8 mouse cellular contexts compared by ENCODE assay signal in the genomic region with DNA sequence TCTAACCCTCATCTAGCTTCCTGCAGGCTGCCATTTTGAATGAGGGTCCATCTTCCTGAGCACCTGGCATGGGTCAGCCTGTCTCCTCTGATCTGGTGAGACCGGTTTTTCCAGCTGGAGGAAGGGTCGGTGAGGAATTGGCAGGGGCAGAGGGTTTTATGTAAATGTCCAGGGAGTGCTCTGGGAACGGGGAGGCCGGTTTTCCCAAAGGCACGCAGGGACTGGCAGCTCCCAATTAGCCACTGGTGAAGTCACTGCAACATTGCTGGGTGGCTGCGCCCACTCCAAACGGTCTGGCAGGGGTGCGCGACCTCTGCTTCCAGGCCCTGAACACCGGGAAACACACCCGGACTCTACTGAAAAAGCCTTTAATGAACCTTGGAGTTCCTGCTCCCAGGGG. TPM values are rescaled to one million over a fixed set of nuclear protein-coding genes. Genes with fewer than 3 reads are reported as not detected.
A peak's percentile ranks its signal among the peaks of the same experiment; 100 is the strongest.
DNase-seq lines count a peak whose midpoint lies in the region; ATAC-seq lines count a peak whose summit lies in the region.

No protein-coding gene starts in this region.

- no peaks in the 10 kb centered on the region for H3K9me3 ChIP-seq in embryonic facial prominence, embryonic 14.5 days (ENCODE audit: control insufficient read depth, low read length)
- no peaks in the 10 kb centered on the region for H3K9me3 ChIP-seq in midbrain, embryonic 16.5 days (replicated peaks; ENCODE audit: control insufficient read depth, low read length, poor library complexity, severe bottlenecking)

- no peaks in the 10 kb centered on the region for H3K27me3 ChIP-seq in embryonic facial prominence, embryonic 14.5 days (replicated peaks; ENCODE audit: control insufficient read depth, insufficient read depth, low read length)
- H3K27me3 ChIP-seq in midbrain, embryonic 16.5 days (ENCODE audit: control insufficient read depth, insufficient read depth, low read depth, low read length), result no peaks in the 10 kb centered on the region

- peak overlapping the region; percentile 56 for H3K9ac ChIP-seq in embryonic facial prominence, embryonic 14.5 days (ENCODE audit: low read depth, low read length)
- no peak overlapping the region; the same call in 1 of the 2 replicates for H3K9ac ChIP-seq in midbrain, embryonic 16.5 days (ENCODE audit: low read depth, low read length)

- H3K4me2 ChIP-seq in embryonic facial prominence, embryonic 14.5 days (ENCODE audit: low read depth, low read length), result peak overlapping the region; percentile 54
- H3K4me2 ChIP-seq in midbrain, embryonic 16.5 days (ENCODE audit: low read length), result peak overlapping the region; percentile 47

- 35% methylated on average over 11 of the region's 11 CpGs for WGBS in embryonic facial prominence, embryonic 14.5 days
- 32% methylated on average over 11 of the region's 11 CpGs for WGBS in midbrain, embryonic 16.5 days

- no peaks in the 10 kb centered on the region for H3K4me1 ChIP-seq in embryonic facial prominence, embryonic 14.5 days (ENCODE audit: control insufficient read depth, insufficient read depth, low read length)
- no peaks in the 10 kb centered on the region; the same call in 1 of the 2 replicates for H3K4me1 ChIP-seq in midbrain, embryonic 16.5 days (ENCODE audit: control insufficient read depth, insufficient read depth, low read length)

- no peaks in the 10 kb centered on the region for H3K36me3 ChIP-seq in embryonic facial prominence, embryonic 14.5 days (ENCODE audit: control insufficient read depth, insufficient read depth, low read length)
- H3K36me3 ChIP-seq in midbrain, embryonic 16.5 days (ENCODE audit: control insufficient read depth, insufficient read depth, low read length), result no peaks in the 10 kb centered on the region

- ATAC-seq in embryonic facial prominence, embryonic 14.5 days (ENCODE audit: low read depth), result no peak
- ATAC-seq in midbrain, embryonic 16.5 days, result no peak
- ATAC-seq in activated CD4-positive, CD25-positive, alpha-beta regulatory T cell, adult 4 months, result no peak

- DNase-seq in kidney, adult 11 months, result peak; percentile 34
- DNase-seq in kidney, postnatal 36 days, result no peak
- DNase-seq in embryonic facial prominence, embryonic 14.5 days (ENCODE audit: low spot score), result peak; percentile 20
- peak; percentile 47 for DNase-seq in kidney, postnatal 10 days
- no peak for DNase-seq in right cerebral cortex, postnatal 36 days (ENCODE audit: low spot score in 2 of 2)
- DNase-seq in ovary, adult 18-20 months (ENCODE audit: low spot score), result no peak

- H3K27ac ChIP-seq in embryonic facial prominence, embryonic 14.5 days (replicated peaks; ENCODE audit: low read depth, low read length), result no peak overlapping the region
- no peak overlapping the region for H3K27ac ChIP-seq in midbrain, embryonic 16.5 days (ENCODE audit: low read length)

- H3K4me3 ChIP-seq in embryonic facial prominence, embryonic 14.5 days (ENCODE audit: low read depth, low read length), result peak overlapping the region; percentile 19; the same call in 1 of the 2 replicates
- H3K4me3 ChIP-seq in midbrain, embryonic 16.5 days (ENCODE audit: low read depth, low read length), result 0 out of 2 replicates have a peak overlapping the region, but pooled peaks have one; percentile 6

RNA-seq across cellular contexts. Expression of a gene that starts 10.6 kb away (rescaled TPM):
- 1.4 and 1.6 TPM in 2 replicates for polyA plus RNA-seq in embryonic facial prominence, embryonic 14.5 days (2014; fragmentation: Nextera tagmentation; extraction: Ambion mirVana)
- not detected in 2 replicates for polyA plus RNA-seq in midbrain, embryonic 16.5 days (2015; fragmentation: Nextera tagmentation; extraction: Ambion mirVana)
- polyA plus RNA-seq in activated CD4-positive, CD25-positive, alpha-beta regulatory T cell, adult 4 months (2017; shearing (Covaris generic)), result not detected

RNA-seq across cellular contexts. Expression of a gene that starts 25.1 kb away (rescaled TPM):
- not detected in 2 replicates for polyA plus RNA-seq in embryonic facial prominence, embryonic 14.5 days (2014; fragmentation: Nextera tagmentation; extraction: Ambion mirVana)
- polyA plus RNA-seq in midbrain, embryonic 16.5 days (2015; fragmentation: Nextera tagmentation; extraction: Ambion mirVana), result not detected in 2 replicates
- polyA plus RNA-seq in activated CD4-positive, CD25-positive, alpha-beta regulatory T cell, adult 4 months (2017; shearing (Covaris generic)), result not detected

RNA-seq across cellular contexts. Expression of a gene that starts 53.7 kb away (rescaled TPM):
- 39.9 and 46.1 TPM in 2 replicates for polyA plus RNA-seq in embryonic facial prominence, embryonic 14.5 days (2014; fragmentation: Nextera tagmentation; extraction: Ambion mirVana)
- polyA plus RNA-seq in midbrain, embryonic 16.5 days (2015; fragmentation: Nextera tagmentation; extraction: Ambion mirVana), result 77.2 and 81.8 TPM in 2 replicates
- polyA plus RNA-seq in activated CD4-positive, CD25-positive, alpha-beta regulatory T cell, adult 4 months (2017; shearing (Covaris generic)), result 10 to 100 TPM; 17.0 to 17.6 TPM

Comparison
In these comparisons a context has a peak if more than half of its experiments do, and no peak if none do; other contexts are left out.
1. DNase-seq: peak in kidney, adult 11 months (single experiment), embryonic facial prominence, embryonic 14.5 days (single experiment) and kidney, postnatal 10 days (single experiment); none in kidney, postnatal 36 days (0 of 2), right cerebral cortex, postnatal 36 days (0 of 2) and ovary, adult 18-20 months (single experiment).